Mouse (Mus musculus) liver, adult 2 months (tissue): Measurements from ENCODE around the gene Lzts2.

Experiments
- CTCF ChIP-seq: fragments of 200-500 bp; IDR thresholded peaks from 2 replicates; pipeline ENCODE4 v1.5.1; 2011; ENCODE audit warnings: low read depth, low read length, control low read depth
- POLR2A ChIP-seq: fragments of 200-500 bp; IDR thresholded peaks from 2 replicates; pipeline ENCODE4 v1.6.1; 2011; ENCODE audit warnings: low read length, control low read depth; ENCODE audit not compliant: insufficient read depth; ENCODE audit errors: extremely low read depth

DNA sequence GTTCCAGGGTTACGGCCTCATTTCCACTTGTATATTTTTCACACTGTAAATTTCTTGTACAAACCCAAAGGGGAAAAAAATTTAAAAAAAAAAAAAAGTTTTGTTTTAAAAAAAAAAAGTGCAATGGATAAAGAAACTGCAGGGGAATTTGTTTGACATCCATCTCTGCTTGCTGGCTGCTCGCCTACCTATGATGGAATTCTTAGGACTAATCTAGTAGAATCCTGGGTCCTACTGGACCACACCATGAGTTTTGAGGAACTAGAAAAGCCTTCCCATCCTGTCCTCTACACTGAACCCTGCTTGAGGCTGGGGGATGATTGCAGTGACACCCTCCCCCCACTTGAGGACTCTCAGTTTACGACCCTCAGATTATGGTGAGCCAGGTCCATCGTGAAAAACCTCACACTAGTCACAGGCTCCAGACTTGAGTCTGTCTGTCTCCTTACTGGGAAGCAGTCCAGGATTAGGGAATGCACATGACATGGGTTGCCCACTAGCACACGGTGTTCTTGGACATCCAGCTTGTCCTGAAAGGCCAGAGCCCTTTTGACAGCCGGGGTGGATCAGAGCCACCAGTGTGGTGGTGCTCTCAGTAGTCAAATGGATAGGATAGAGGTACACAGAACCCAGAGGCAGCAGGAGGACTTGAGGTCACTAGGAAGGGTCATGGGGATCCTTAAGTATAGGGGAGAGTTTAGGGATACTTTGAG is 12.9 kb downstream of the Lzts2 start:
- TF ChIP-seq POLR2A (no peak), CTCF (no peak)
